Mouse (Mus musculus) cerebellum, adult 9-11 months (tissue): ENCODE measurements around the gene Klhl2.
A peak's percentile ranks its signal among the peaks of the same experiment; 100 is the strongest.

Source experiments
- DNase-seq: peaks from one replicate; pipeline ENCODE4 v3.0.0; 2022

Gene Klhl2

DNA sequence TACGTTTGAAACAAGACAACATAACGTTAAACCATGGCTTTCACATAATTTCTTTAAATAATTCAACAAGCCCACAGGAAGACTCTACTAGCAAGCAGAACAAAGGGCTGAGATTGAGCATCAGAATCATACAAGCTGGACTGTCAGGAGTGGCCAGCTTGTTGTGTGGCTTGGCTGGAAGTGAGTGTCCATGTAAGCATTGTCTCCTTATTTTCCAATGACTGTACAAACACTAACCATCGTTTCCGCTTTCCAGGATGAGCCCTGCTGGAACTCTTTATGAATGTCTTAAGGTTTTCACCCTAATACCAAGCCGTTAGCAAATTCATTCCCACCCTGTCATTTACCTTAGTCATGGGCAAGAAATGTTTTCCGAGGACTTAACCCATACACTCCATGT lies 159.0 kb downstream of the Klhl2 start:
- peak; percentile 31 for DNase-seq

DNA sequence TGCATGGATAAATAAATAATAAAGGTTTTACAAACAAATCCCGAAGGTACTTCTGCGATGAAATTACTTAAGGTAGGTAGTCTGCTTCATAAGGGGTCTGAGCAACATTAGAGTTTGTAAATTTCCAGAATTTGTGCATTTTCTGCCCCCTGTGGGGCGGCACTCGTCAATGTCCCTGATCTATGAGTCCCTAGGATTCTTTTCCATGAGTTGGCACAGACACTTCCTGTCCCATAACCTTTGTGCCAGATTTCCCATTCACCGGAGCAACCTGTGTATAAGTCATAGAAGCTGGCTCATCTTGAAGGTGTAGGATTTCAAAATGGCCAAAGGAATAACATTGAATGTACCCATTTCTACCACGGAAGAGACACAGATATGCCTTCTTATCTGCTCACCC lies 159.5 kb downstream of the Klhl2 start:
- DNase-seq: no peak
